Mouse (Mus musculus) lung, adult 2 months (tissue): ENCODE measurements at regions not wholly inside any gene's neighbourhood (a gene's known extent, or its start where the extent isn't known, plus 50 kb on each side); places are given as distances from the start of the nearest gene placed in this dataset.

ENCODE experiments used
- CTCF ChIP-seq: fragments of 200-500 bp; IDR thresholded peaks from 2 replicates; pipeline ENCODE4 v1.5.1; 2011; ENCODE audit warnings: mild to moderate bottlenecking, low read length, control low read depth; ENCODE audit not compliant: insufficient read depth
- POLR2A ChIP-seq: fragments of 200-500 bp; IDR thresholded peaks from 2 replicates; pipeline ENCODE4 v1.6.1; 2011; ENCODE audit warnings: low read depth, mild to moderate bottlenecking, control low read depth, low read length, borderline replicate concordance; ENCODE audit errors: extremely low read depth

DNA sequence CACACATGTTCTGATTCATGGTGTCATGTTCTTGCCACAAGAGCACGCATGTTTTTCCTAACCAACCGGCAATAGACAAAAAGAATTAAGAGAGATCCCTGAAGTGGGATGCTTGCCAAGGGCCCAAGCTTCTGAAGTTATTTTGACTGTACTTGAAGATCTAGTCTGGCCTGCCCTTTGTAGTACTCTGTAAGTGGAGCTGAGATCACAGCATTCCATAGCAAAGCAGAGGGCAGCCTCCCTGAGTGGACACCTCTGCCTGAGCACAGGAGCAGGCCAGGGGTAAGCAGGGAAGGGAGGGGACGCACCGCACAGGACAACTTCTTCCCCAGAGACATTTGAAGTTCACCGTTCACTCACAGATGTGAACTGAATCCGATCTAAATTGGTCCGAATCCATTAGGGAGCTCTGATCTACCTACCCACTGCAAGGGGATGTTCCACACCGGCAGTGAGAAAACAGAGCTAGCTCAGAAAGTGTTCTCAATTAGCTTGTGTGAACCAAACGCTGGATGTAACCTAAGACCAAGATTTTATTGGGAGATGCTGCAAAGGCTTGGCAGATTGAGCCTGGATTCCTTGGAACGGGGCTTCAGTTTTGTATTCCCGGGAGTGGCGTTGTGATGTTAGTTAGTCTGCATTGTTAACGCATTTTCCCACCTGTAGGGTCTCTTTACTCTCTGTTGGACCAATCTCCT is 88.3 kb upstream of the Tspan5 start:
- TF ChIP-seq POLR2A, result no peak
- no peak for TF ChIP-seq CTCF
